Mouse (Mus musculus) brain, embryonic 14.5 days (tissue): ENCODE results near the gene Hoxd8.

Source experiments
- CTCF ChIP-seq: fragments of 200-500 bp; IDR thresholded peaks from 2 replicates; pipeline ENCODE4 v1.5.1; 2012; ENCODE audit warnings: inconsistent platforms, mild to moderate bottlenecking, moderate library complexity, borderline replicate concordance; ENCODE audit not compliant: insufficient read depth, insufficient read length; ENCODE audit errors: extremely low read depth
- POLR2A ChIP-seq: fragments of 200-500 bp; IDR thresholded peaks from 2 replicates; pipeline ENCODE4 v1.6.1; 2012; ENCODE audit warnings: mild to moderate bottlenecking, inconsistent platforms, borderline replicate concordance; ENCODE audit not compliant: poor library complexity, insufficient read depth, insufficient read length, severe bottlenecking; ENCODE audit errors: extremely low read depth

DNA sequence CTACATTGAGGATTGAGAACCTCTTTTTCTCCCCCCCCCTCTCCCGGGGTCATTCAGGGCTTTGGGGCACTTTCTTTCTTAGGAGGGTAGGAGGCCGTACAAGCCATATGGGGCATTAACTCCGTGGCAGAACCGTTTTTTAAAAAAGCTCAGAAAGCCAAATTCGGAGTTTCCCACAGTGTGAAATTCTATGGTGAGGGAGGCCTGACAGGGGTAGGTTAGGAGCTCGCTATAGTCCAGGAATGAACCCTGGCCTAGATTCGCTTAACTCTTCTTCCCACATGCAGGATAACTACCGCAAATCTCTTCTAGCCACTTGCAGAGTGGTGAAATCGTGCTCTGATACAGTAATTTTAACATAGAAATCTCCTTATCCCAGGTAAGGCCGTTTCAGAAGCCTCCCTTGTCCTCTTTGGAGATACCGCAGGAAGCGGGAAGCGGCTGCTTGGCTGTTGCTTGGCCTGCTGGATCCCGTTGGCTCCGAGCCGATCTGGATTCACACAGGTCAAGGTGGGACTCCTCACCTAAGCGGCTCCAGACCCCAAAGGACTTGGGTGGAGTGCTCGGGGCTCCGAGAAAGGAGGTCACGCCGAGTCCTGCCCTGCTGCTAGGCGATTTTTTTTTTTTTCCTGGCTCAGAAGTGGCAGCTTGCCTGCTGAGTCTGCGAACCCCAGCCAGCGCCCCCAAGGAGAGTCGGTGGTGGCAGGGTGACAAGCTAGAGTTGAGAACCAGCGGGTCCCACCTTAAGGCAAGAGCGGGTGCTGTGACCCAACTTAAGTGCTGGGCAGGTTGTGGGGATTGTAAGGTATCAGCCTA lies 30.8 kb downstream of the Hoxd8 start:
- TF ChIP-seq POLR2A (no peak), CTCF (no peak)
